Mouse (Mus musculus) activated CD4-positive, CD25-positive, alpha-beta regulatory T cell, adult 4 months (primary cell): ENCODE measurements around the gene 5730480H06Rik. TPM values are rescaled to one million over a fixed set of nuclear protein-coding genes. Genes with fewer than 3 reads are reported as not detected.

ENCODE experiments used
- ATAC-seq: one replicate; pipeline ENCODE4 v1.8.0; 2017
- polyA plus RNA-seq, 2 experiments: library from polyadenylated mRNA; unstranded; fragments of 100-300 nt; shearing (Covaris generic); gene quantifications; one replicate each; pipeline ENCODE4 v1.2.1; 2017

Gene 5730480H06Rik
- polyA plus RNA-seq, 2 experiments from 2014 or later, result 11.6 to 12.5 TPM

- no peak for ATAC-seq
Observed at GRCm38 (mm10) chr5:48421957-48422356, 94.2 kb downstream of the 5730480H06Rik start.

GRCm38 (mm10) chr5:48430459-48430858 is 102.7 kb downstream of the 5730480H06Rik start:
- no peak for ATAC-seq

GRCm38 (mm10) chr5:48448888-48449287 is 121.1 kb downstream of the 5730480H06Rik start:
- no peak for ATAC-seq

DNA sequence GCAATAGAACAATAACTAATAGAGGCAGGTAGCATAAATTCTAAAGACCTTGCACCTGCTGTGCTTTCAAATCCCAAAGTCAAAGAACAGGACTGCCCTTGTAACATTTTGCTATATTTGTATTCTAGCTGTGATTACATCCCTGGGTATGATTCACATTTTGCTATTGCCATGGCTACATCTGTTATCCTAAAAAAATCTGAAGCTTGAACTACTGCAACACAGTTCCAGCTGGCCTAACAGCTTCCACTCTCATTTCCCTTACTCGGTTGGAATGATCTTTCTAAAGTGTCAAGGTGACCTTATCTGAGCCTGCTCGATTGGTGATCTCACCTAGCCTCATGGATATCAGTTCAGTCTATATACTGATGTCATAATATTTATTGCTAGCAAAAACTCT is 132.5 kb downstream of the 5730480H06Rik start:
- ATAC-seq, result no peak
